Mouse (Mus musculus): ENCODE measurements around the gene Blvrb. TPM values are rescaled to one million over a fixed set of nuclear protein-coding genes. Genes with fewer than 3 reads are reported as not detected.
A peak's percentile ranks its signal among the peaks of the same experiment; 100 is the strongest.

Blvrb gene
- polyA plus RNA-seq, 1 experiment from 2014 or later, result 46.1 TPM

- WGBS, result 24% methylated on average over 9 of the region's 9 CpGs
- peak overlapping the region; percentile 100 for H3K27ac ChIP-seq
- peaks cover 18% of the 10 kb centered on the region for H3K4me1 ChIP-seq
- peak overlapping the region; percentile 57 for H3K4me3 ChIP-seq
- ATAC-seq (ENCODE audit: insufficient number of reproducible peaks, insufficient read depth, low FRiP score, low TSS enrichment, low read depth), result no peak
- H3K36me3 ChIP-seq, result no peaks in the 10 kb centered on the region
- H3K4me2 ChIP-seq, result peak overlapping the region; percentile 65
- no peaks in the 10 kb centered on the region for H3K9me3 ChIP-seq
- 0 out of 2 replicates have a peak overlapping the region, but pooled peaks have one; percentile 36 for H3K9ac ChIP-seq
- H3K27me3 ChIP-seq, result no peaks in the 10 kb centered on the region
These were observed 59.1 kb downstream of the Blvrb start for GRCm38 (mm10) chr7:27506765-27507370.

GRCm38 (mm10) chr7:27507711-27508647 is 60.2 kb downstream of the Blvrb start:
- peak; percentile 89 for ATAC-seq (ENCODE audit: insufficient number of reproducible peaks, insufficient read depth, low FRiP score, low TSS enrichment, low read depth)
- H3K4me2 ChIP-seq, result peak overlapping the region; percentile 65
- H3K27ac ChIP-seq, result peak overlapping the region; percentile 100
- peak overlapping the region; percentile 57 for H3K4me3 ChIP-seq
- no peaks in the 10 kb centered on the region for H3K9me3 ChIP-seq
- under 1% methylated on average over 54 of the region's 54 CpGs for WGBS
- H3K27me3 ChIP-seq, result no peaks in the 10 kb centered on the region
- H3K9ac ChIP-seq, result peak overlapping the region; percentile 82
- H3K4me1 ChIP-seq, result peaks cover 18% of the 10 kb centered on the region
- H3K36me3 ChIP-seq, result no peaks in the 10 kb centered on the region

GRCm38 (mm10) chr7:27508648-27509005 is 60.8 kb downstream of the Blvrb start:
- H3K4me3 ChIP-seq, result peak overlapping the region; percentile 57
- H3K36me3 ChIP-seq, result no peaks in the 10 kb centered on the region
- WGBS, result 17% methylated on average over 6 of the region's 6 CpGs
- ATAC-seq (ENCODE audit: insufficient number of reproducible peaks, insufficient read depth, low FRiP score, low TSS enrichment, low read depth), result 0 out of 2 replicates have a peak, but pooled peaks have one; percentile 33
- H3K9ac ChIP-seq, result peak overlapping the region; percentile 51; the same call in 1 of the 2 replicates
- peak overlapping the region; percentile 65 for H3K4me2 ChIP-seq
- H3K27ac ChIP-seq, result peak overlapping the region; percentile 100
- H3K27me3 ChIP-seq, result no peaks in the 10 kb centered on the region
- H3K9me3 ChIP-seq, result no peaks in the 10 kb centered on the region
- peaks cover 18% of the 10 kb centered on the region for H3K4me1 ChIP-seq

- no peak overlapping the region for H3K27ac ChIP-seq
- H3K36me3 ChIP-seq, result peaks cover under 1% of the 10 kb centered on the region; the same call in 1 of the 2 replicates
- H3K27me3 ChIP-seq, result no peaks in the 10 kb centered on the region
- no peak overlapping the region for H3K4me2 ChIP-seq
- H3K4me3 ChIP-seq, result no peak overlapping the region
- no peak overlapping the region for H3K9ac ChIP-seq
- no peak for ATAC-seq (ENCODE audit: insufficient number of reproducible peaks, insufficient read depth, low FRiP score, low TSS enrichment, low read depth)
- 85% methylated on average over 2 of the region's 2 CpGs for WGBS
- H3K9me3 ChIP-seq, result no peaks in the 10 kb centered on the region
- peaks cover 18% of the 10 kb centered on the region for H3K4me1 ChIP-seq
These were observed 63.0 kb downstream of the Blvrb start for GRCm38 (mm10) chr7:27510809-27511208.

- peaks cover 4% of the 10 kb centered on the region; the same call in 1 of the 2 replicates for H3K9me3 ChIP-seq
- 78% methylated on average over 9 of the region's 9 CpGs for WGBS
These were observed 67.2 kb downstream of the Blvrb start for GRCm38 (mm10) chr7:27514961-27515360.

More at GRCm38 (mm10) chr7:27514961-27515360, 67.2 kb downstream of the Blvrb start:
- Histone ChIP-seq H3K4me1 (no peaks in the 10 kb centered on the region), H3K9ac (no peak overlapping the region), H3K4me3 (no peak overlapping the region), H3K27ac (no peak overlapping the region), H3K27me3 (no peaks in the 10 kb centered on the region), H3K36me3 (peaks cover 38% of the 10 kb centered on the region), H3K4me2 (no peak overlapping the region)
- ATAC-seq (ENCODE audit: insufficient number of reproducible peaks, insufficient read depth, low FRiP score, low TSS enrichment, low read depth), result no peak

Other genes starting within 250 kb of the Blvrb start
- gene Itpkc, start 219.3 kb upstream of the Blvrb start, polyA plus RNA-seq (2015; fragmentation: Nextera tagmentation; extraction: Ambion mirVana), result 5.7 and 8.3 TPM in 2 replicates
- gene Coq8b, start 215.0 kb upstream of the Blvrb start, polyA plus RNA-seq (2015; fragmentation: Nextera tagmentation; extraction: Ambion mirVana), result 19.0 and 20.5 TPM in 2 replicates
- 33.8 and 35.7 TPM in 2 replicates for gene Numbl, start 189.5 kb upstream of the Blvrb start, polyA plus RNA-seq (2015; fragmentation: Nextera tagmentation; extraction: Ambion mirVana)
- gene Ltbp4, start 110.3 kb upstream of the Blvrb start, polyA plus RNA-seq (2015; fragmentation: Nextera tagmentation; extraction: Ambion mirVana), result 32.0 and 40.3 TPM in 2 replicates
- gene Shkbp1, start 92.0 kb upstream of the Blvrb start, polyA plus RNA-seq (2015; fragmentation: Nextera tagmentation; extraction: Ambion mirVana), result 61.5 and 70.6 TPM in 2 replicates
- not detected in 2 replicates for gene Gm20479, start 90.6 kb upstream of the Blvrb start, polyA plus RNA-seq (2015; fragmentation: Nextera tagmentation; extraction: Ambion mirVana)
- 0.56 and 0.73 TPM in 2 replicates for gene Sptbn4, start 292 bp upstream of the Blvrb start, polyA plus RNA-seq (2015; fragmentation: Nextera tagmentation; extraction: Ambion mirVana)
- gene Sertad3, start 25.8 kb downstream of the Blvrb start, polyA plus RNA-seq (2015; fragmentation: Nextera tagmentation; extraction: Ambion mirVana), result 33.6 and 38.2 TPM in 2 replicates
- 34.7 and 40.1 TPM in 2 replicates for gene Sertad1, start 38.9 kb downstream of the Blvrb start, polyA plus RNA-seq (2015; fragmentation: Nextera tagmentation; extraction: Ambion mirVana)
- gene Prx, start 51.3 kb downstream of the Blvrb start, polyA plus RNA-seq (2015; fragmentation: Nextera tagmentation; extraction: Ambion mirVana), result 5.8 and 6.3 TPM in 2 replicates
- 0.92 and 1.1 TPM in 2 replicates for gene Hipk4, start 75.3 kb downstream of the Blvrb start, polyA plus RNA-seq (2015; fragmentation: Nextera tagmentation; extraction: Ambion mirVana)
- gene Pld3, start 105.2 kb downstream of the Blvrb start, polyA plus RNA-seq (2015; fragmentation: Nextera tagmentation; extraction: Ambion mirVana), result 76.5 and 81.8 TPM in 2 replicates
- 31.3 and 32.8 TPM in 2 replicates for gene 2310022A10Rik, start 105.3 kb downstream of the Blvrb start, polyA plus RNA-seq (2015; fragmentation: Nextera tagmentation; extraction: Ambion mirVana)
- 103 and 106 TPM in 2 replicates for gene Akt2, start 143.6 kb downstream of the Blvrb start, polyA plus RNA-seq (2015; fragmentation: Nextera tagmentation; extraction: Ambion mirVana)
- 1.1 TPM in 2 replicates for gene Ttc9b, start 205.9 kb downstream of the Blvrb start, polyA plus RNA-seq (2015; fragmentation: Nextera tagmentation; extraction: Ambion mirVana)
- 9.3 and 13.0 TPM in 2 replicates for gene Map3k10, start 226.6 kb downstream of the Blvrb start, polyA plus RNA-seq (2015; fragmentation: Nextera tagmentation; extraction: Ambion mirVana)
- gene Zfp607b, start 241.4 kb downstream of the Blvrb start, polyA plus RNA-seq (2015; fragmentation: Nextera tagmentation; extraction: Ambion mirVana), result 5.3 TPM in 2 replicates